Mouse (Mus musculus) heart, adult 8-10 months (tissue): ENCODE data around the gene Palm. TPM values are rescaled to one million over a fixed set of nuclear protein-coding genes. Genes with fewer than 3 reads are reported as not detected.

ENCODE experiments used
- DNase-seq: peaks from one replicate; pipeline ENCODE4 v3.0.0; 2022; ENCODE audit warnings: low spot score
- total RNA-seq, 4 experiments: library from RNA; stranded (reverse); gene quantifications; 2 replicates each; pipeline ENCODE4 v1.2.4; 2022

The Palm gene
- total RNA-seq, 4 experiments from 2014 or later: 37.8 to 53.8 (median 51.7) TPM

DNA sequence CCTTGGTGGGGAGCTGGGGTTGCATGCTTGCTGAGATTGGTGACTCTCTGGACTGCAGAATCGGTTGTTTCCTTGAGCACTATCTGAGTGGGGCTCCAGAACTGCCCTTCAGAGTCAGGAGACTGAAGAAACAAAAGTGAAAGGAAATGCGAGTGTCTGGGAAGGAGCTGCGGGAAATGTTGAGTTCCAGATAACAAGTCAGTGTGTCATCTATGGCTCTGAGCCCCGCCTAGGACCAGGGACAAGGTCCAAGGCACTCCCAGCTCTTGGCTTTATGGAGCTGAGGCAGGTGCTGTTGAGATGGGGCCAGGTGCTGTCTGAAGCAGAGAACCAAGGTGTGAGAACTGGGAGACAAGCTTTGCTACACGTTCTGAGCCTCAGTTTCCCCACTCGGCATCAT, 31.0 kb downstream of the Palm start:
- DNase-seq: no peak

DNA sequence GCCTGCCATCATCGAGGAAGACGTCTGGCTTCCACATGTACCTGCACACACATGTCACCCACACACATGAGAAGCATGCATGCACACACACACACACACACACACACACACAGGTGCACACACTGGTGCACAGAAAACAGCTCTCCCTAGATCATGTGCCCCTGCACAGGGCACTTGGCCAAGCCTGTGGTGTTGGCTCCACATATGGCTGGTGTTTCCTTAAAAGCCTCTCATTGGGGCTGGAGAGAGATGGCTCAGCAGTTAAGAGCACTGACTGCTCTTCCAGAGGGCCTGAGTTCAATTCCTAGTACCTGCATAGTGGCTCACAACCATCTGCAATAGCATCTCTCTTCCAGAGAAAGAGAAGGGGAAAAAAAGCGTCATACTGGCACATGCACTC, 38.2 kb downstream of the Palm start:
- DNase-seq: no peak

GRCm38 (mm10) chr10:79832026-79832785, 38.8 kb downstream of the Palm start:
- DNase-seq: no peak

DNA sequence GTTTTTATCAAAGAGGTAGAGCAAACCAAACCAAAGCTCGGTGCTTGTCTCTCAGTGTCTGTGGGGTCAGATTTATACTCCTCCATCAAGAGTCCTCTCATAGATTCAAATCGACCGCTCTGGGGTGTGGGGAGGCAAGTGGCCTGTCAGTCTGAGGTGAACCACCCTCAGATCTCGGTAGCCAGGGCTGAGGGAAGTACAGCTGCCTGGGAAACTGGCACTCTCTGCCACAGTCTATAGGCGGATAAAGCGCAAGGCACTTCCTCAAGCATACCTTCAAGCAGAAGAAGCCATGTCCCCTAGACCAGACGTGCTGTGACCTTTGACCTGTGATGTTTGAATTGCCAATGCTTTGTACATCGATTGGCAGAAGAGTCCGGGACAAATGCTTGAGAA, 39.4 kb downstream of the Palm start:
- no peak for DNase-seq

- DNase-seq: peak; percentile 80
Measured at GRCm38 (mm10) chr10:79834769-79835398, 41.5 kb downstream of the Palm start.

DNA sequence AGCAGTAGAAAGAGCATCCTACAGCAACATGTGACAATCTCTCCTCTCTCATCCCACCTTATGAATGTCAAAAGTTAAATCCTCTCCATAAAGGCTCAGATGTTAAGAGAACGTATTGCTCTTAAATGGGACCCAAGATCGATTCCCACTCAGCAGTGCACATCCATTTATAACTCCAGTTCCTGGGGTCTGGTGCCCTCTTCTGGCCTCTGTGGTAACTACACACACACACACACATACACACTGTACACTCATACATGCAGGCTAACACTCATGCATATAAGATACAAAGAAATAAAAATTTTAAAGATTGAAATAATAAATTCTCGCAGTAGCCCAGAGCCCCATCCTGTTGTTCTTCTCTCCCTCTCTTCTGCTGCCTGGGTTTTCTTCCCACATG, 43.5 kb downstream of the Palm start:
- no peak for DNase-seq

- no peak for DNase-seq
Measured at GRCm38 (mm10) chr10:79838151-79838550, 44.8 kb downstream of the Palm start.

GRCm38 (mm10) chr10:79840091-79840490, 46.7 kb downstream of the Palm start:
- DNase-seq: no peak

DNA sequence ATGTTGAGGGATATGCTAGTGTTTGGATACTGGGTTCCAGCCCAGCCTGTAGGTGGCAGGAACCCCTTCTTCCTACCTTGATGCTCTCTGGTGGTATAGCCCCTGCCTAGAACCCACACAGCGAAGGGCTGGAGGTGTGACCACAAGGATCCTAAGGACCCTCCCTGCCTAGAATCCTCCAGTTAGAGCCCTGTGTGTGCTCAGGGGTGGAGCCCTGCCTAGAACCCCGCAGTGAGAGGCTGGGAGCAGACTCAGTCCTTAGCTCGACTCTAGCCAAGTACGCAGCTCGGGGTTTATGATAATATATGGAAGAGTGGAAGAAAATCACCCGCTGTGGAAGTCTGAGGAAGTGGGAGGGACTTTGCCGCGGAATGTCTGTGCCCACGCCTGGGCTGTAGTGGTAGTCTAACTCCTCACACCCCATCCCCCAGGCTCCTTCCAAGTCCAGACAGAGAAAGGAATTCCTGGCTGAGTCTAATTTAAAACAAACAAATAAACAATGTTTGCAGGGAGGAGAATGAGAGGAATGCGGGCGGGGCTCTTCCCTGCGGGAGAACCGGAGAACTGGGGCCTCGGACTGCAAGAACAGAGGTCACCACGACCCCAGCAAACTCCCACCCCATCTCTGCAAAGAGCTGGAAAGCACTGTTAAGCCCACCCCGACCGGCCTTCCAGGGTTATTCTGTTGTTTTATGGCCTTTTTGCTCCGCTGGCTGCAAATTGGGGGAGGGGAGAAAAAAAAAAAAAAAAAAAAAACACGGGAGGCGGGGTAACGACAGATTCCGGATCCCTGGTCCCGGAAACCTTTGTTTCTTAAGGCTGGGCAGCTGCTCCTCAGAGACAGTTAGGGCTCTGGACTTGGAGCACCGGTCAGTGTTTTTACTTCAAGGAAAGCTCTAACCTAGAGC, 47.5 kb downstream of the Palm start:
- DNase-seq: peak; percentile 63

- no peak for DNase-seq
Measured at GRCm38 (mm10) chr10:79842322-79842721, 49.0 kb downstream of the Palm start.

- DNase-seq: no peak
Measured at GRCm38 (mm10) chr10:79843476-79843875, 50.1 kb downstream of the Palm start.

- DNase-seq: no peak
Measured at GRCm38 (mm10) chr10:79846553-79846952, 53.2 kb downstream of the Palm start.

DNA sequence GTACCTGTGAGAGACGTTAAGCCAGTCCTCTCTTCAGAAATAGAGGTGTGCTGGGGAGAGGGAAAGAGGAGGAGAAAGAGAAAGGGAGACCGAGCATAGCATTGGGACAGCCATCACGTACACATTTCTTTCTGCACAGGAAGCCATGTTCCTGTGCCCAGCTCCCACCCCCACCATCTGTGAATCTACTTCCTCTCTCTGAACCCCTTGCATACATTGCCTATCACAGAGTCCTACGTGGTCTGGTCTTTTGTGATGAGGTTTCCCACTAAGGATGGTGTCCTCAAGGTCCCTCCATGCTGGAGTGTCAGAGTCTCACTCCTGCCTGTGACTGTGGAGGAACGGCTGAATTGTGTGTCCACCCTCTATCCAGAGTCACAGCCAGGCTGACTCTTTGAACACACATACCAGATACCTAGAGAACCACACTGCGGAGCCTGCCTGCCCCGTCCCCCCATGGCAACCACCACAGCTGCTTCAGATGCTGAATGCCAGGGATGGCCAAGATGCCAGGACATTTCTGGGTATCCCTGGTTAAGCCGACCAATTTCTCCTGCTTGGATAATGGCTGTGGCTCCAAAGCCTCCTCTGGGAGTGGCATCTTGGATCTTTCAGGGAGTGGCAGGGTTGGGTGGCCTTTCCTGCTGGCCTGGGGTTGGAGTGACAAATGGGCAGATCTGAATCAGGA, 56.7 kb downstream of the Palm start:
- DNase-seq: no peak

DNA sequence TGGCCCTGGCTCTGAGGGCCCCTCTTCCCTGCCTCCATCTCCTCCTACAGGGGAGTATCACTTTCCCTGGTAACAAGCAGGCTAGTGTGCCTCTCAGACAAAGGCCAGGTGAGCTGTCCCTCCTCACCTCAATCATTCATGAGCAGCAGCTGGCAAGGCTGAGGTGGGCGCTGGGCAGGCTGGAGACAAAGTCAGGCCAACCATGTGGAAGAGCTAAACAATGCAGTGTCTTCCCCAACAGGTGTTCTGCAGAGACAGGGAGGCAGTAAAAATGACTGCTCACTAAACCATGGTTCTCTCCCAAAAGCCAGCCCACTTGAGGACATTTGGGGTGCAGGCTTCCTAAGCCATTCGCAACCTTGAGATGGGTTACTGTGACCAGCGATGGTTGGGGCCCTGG, 58.3 kb downstream of the Palm start:
- DNase-seq: no peak

DNA sequence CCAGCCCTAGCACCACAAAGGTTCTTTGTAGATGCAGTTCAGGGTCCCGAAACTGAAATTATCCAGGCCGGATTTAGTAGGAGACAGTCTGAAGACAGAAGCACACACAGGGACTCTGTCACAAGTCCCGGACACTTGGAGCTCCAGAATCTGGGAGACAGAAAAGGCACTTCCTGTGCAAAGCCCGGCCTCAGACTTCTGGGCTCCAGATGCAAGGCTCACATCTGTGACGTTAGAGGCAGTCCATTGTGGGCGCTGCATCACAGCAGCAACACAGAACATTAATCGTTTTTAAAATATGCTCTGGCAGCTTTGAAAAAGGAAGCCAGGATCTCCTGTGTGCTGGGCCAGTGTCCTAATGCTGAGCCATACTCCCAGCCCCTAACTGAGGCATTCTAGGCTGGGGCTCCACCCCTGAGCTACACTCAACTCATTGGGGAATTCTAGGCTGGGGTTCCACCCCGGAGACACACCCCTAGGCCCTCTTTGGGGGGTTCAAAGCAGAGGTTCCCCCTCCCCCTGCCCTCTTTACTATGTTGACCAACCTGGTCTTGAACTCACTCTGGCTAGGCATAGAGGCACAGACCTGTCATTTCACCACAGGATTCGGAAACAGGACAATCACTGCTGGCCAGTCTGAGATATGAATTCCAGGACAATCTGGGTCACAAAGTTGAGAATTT, 58.9 kb downstream of the Palm start:
- DNase-seq: peak; percentile 65

GRCm38 (mm10) chr10:79852827-79853226, 59.5 kb downstream of the Palm start:
- no peak for DNase-seq

DNA sequence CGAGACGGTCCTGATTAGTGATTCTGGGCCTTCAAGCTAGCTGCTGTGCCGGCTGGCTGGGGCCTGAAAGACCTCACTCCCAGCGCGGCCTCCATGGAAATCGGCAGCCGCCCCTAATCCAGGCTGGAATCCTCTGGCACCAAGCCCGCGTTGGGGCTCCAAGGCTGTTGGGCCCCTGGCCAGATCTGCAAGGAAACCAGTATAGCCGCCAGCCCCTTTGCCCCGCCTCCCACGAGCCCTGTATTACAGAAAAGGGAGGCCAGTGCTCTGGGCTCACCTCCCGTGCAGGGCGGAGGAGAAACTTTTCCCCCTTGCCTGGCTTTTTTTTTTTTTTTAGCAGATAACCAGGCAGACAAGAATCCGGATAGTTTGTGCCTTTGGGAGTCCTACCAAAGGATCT, 60.0 kb downstream of the Palm start:
- peak; percentile 94 for DNase-seq

DNA sequence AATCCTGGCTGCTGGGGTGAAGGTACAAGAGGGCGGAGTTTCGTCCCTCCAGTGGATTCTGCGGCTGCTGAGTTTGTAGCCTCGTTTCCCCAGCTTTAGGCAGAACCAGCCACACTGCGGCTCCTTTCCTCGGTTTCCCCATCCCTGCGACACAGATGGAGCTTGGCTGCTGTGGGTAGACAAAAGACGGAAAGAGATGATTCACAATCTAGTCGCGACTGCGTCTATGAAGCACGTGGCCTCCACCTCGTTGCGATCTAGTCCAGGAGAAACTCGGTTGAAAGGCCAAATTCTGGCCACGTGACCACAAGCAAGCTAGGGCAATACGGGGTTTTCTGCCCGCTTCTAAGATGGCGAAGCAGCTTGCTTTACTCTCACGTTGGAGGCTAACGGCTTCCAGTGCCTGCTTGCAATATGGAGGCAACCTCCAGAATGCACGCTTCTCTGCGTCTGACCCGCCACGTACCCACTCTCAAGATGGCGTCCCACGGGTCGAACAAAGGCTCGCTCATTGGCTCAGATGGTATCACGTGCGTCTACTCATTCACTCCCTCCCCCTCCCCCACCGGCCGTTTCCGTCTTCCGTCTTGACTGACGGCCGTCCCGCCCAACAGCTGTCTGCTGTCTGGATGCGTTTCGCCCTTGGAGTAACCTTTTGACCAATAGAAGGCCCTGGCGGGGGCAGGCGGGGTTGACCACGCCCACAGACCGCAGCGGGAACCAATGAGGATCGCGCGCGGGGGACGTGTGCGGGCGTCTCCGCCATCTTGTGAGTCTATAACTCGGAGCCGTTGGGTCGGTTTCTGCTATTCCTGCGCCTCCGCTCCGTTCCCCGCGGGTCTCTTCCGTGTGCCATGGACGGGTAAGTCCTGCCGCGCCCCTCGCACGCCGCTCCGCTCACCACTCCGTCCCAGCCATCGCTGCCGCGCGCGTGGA, 60.8 kb downstream of the Palm start, which contains the start of gene Ptbp1:
Ptbp1 (plus strand) TSS at position 568 of the 936 bp plus-strand sequence.
- peak; percentile 98 for DNase-seq

DNA sequence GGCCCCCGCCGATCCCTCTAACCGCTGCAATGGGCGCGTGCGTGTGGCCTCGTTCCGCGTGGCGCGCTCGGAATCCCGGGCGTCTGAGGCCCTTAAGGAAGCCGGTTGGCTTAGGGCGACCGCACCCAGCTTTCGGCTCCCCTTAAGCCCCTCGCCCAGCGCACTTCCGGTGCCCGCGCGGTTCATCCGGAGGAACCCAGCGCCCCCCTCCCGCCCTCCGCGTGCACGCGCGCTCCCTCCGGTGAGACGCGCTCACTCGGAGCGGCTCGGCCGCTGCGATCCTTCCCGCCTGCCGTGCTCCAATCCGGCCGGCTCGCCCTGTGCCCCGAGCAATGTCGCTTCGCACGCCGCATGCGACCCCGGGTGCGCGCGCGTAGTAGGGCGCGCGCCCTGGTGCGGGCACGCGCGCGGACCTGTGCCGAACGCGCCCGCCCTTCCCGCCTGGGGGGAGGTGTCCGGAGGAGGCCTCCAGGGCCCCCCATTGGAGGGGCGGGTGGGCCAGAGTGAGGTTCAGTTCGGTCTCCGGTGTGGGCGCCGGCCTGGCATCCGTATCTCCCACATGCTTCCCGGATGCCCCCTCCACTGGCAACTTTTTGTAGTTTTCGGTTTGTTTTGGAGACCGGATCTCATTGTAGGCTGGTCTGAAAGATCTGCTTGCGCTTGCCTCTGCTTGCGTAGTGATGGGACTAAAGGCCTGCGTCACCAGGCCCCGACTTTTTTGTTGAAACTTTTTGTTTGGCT, 61.6 kb downstream of the Palm start:
- no peak for DNase-seq
